Mouse (Mus musculus): ENCODE data around the gene Pttg1ip. TPM values are rescaled to one million over a fixed set of nuclear protein-coding genes. Genes with fewer than 3 reads are reported as not detected.
A peak's percentile ranks its signal among the peaks of the same experiment; 100 is the strongest.

The Pttg1ip gene
- total and polyA plus RNA-seq, 2 experiments from 2014 or later = 117 TPM

DNA sequence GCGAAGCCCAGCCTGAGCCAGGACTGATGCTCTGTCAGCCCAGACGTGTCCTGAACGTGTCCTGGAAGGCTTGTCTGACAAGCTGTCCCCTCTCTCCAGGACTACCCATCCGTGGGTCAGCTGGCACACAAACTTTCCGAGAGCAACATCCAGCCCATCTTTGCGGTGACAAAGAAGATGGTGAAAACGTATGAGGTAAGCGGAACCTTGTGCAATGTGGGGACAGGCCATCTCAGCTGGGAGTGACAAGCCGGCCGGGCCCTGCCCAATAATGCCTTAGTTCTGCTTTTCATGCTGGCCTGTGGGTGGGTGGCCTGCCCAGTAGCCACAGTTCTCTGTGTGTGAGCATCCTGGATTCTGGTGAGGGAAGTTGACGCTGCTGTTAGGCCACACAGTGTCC is 30.6 kb upstream of the Pttg1ip start:
- H3K36me3 ChIP-seq (replicated peaks; ENCODE audit: control insufficient read depth, insufficient read depth, low read length) = no peaks in the 10 kb centered on the region
- no peak overlapping the region for H3K4me2 ChIP-seq (ENCODE audit: low read depth, low read length)
- no peak overlapping the region for H3K27ac ChIP-seq (ENCODE audit: low read depth)
- WGBS = 69% methylated on average over 11 of the region's 11 CpGs
- no peak overlapping the region for H3K9ac ChIP-seq (replicated peaks; ENCODE audit: low read depth, low read length)
- ATAC-seq (ENCODE audit: insufficient read depth, low read depth) (no peak), DNase-seq (ENCODE audit: low spot score) (no peak)
- TF ChIP-seq CTCF (IDR thresholded peaks at IDR 0.05; ENCODE audit: low read depth) (no peak), EP300 (IDR thresholded peaks at IDR 0.05; ENCODE audit: low read depth) (no peak)
- no peaks in the 10 kb centered on the region for H3K27me3 ChIP-seq (ENCODE audit: control insufficient read depth, insufficient read depth, low read length)
- H3K9me3 ChIP-seq (replicated peaks; ENCODE audit: control insufficient read depth, low read length) = no peaks in the 10 kb centered on the region
- no peak overlapping the region for H3K4me3 ChIP-seq (ENCODE audit: low read depth, low read length)
- no peaks in the 10 kb centered on the region for H3K4me1 ChIP-seq (ENCODE audit: control insufficient read depth, insufficient read depth)

DNA sequence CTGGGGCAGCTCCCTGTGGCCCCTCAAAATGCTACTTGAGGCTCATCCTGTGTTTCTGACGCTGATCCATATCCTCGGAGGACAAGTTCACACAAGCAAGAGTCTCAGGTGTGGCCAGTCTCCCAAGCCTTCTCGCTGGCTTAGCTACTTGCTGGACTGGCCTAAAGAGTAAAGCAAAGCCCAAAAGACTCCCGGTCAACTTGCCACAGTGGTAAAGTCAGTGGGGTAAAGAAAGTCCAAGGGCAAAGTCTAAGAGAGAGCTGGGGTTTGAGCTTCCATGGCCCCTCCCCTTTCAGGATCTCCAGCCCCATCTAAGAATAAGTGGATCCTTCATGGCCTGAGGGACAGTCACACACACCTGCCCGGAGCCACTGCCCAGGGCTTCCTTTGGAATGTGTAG is 29.4 kb upstream of the Pttg1ip start:
- H3K4me2 ChIP-seq (ENCODE audit: low read depth, low read length) = no peak overlapping the region
- no peaks in the 10 kb centered on the region for H3K9me3 ChIP-seq (replicated peaks; ENCODE audit: control insufficient read depth, low read length)
- H3K27me3 ChIP-seq (ENCODE audit: control insufficient read depth, insufficient read depth, low read length) = no peaks in the 10 kb centered on the region
- no peak for DNase-seq (ENCODE audit: low spot score)
- no peak for ATAC-seq (ENCODE audit: insufficient read depth, low read depth)
- H3K27ac ChIP-seq (ENCODE audit: low read depth) = no peak overlapping the region
- no peaks in the 10 kb centered on the region for H3K4me1 ChIP-seq (ENCODE audit: control insufficient read depth, insufficient read depth)
- H3K4me3 ChIP-seq (ENCODE audit: low read depth, low read length) = no peak overlapping the region
- TF ChIP-seq EP300 (IDR thresholded peaks at IDR 0.05; ENCODE audit: low read depth) (no peak), CTCF (IDR thresholded peaks at IDR 0.05; ENCODE audit: low read depth) (no peak)
- H3K36me3 ChIP-seq (replicated peaks; ENCODE audit: control insufficient read depth, insufficient read depth, low read length) = no peaks in the 10 kb centered on the region
- WGBS = 90% methylated on average over 5 of the region's 5 CpGs
- H3K9ac ChIP-seq (replicated peaks; ENCODE audit: low read depth, low read length) = no peak overlapping the region

DNA sequence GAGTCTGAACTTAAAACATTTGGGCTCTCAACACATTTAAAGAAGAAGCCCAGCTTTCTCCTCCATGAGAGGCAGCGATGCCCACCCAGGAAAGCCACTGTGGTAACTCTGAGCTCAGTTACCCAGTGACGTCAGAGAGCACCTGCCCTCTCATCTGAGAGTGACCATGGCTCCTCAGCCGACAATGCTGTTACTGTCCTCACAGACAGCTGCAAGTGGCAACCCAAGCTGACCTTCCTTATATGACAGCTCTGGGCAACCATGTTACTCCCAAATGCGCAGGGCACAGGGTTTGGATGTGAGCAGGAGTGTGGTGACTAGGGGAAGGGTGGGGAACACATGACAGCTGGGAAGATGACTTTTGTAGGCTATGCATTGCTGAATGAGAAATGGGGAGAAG is 28.2 kb upstream of the Pttg1ip start:
- TF ChIP-seq EP300 (IDR thresholded peaks at IDR 0.05; ENCODE audit: low read depth) (no peak), CTCF (IDR thresholded peaks at IDR 0.05; ENCODE audit: low read depth) (no peak)
- Histone ChIP-seq H3K36me3 (replicated peaks; ENCODE audit: control insufficient read depth, insufficient read depth, low read length) (no peaks in the 10 kb centered on the region), H3K27ac (ENCODE audit: low read depth) (no peak overlapping the region), H3K4me3 (ENCODE audit: low read depth, low read length) (no peak overlapping the region), H3K4me1 (ENCODE audit: control insufficient read depth, insufficient read depth) (no peaks in the 10 kb centered on the region), H3K9ac (replicated peaks; ENCODE audit: low read depth, low read length) (no peak overlapping the region), H3K9me3 (replicated peaks; ENCODE audit: control insufficient read depth, low read length) (no peaks in the 10 kb centered on the region), H3K4me2 (ENCODE audit: low read depth, low read length) (no peak overlapping the region), H3K27me3 (ENCODE audit: control insufficient read depth, insufficient read depth, low read length) (no peaks in the 10 kb centered on the region)
- ATAC-seq (ENCODE audit: insufficient read depth, low read depth) (no peak), DNase-seq (ENCODE audit: low spot score) (no peak)
- 66% methylated on average over 4 of the region's 4 CpGs for WGBS

DNA sequence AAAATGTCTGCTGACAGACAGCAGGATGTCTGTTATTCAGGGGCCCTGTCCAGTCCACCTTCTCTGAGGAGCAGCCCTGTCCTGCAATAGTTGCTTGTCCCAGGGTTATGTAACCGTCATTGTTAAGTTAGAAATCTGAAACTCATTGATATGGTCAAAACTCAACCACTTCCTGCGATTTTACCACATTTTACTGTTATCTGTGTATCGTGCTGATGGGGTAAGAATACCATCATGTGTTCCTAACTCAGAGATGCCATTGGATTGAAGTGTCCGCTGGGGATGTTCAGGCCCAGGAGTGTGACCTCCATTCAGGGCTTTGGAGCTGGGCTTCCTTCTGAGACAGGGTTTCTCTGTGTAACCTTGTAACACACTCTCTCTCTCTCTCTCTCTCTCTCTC is 26.6 kb upstream of the Pttg1ip start:
- H3K36me3 ChIP-seq (replicated peaks; ENCODE audit: control insufficient read depth, insufficient read depth, low read length) = no peaks in the 10 kb centered on the region
- H3K4me2 ChIP-seq (ENCODE audit: low read depth, low read length) = no peak overlapping the region
- no peak for TF ChIP-seq CTCF (IDR thresholded peaks at IDR 0.05; ENCODE audit: low read depth)
- TF ChIP-seq EP300 (IDR thresholded peaks at IDR 0.05; ENCODE audit: low read depth) = no peak
- ATAC-seq (ENCODE audit: insufficient read depth, low read depth) (no peak), DNase-seq (ENCODE audit: low spot score) (no peak)
- H3K4me3 ChIP-seq (ENCODE audit: low read depth, low read length) = no peak overlapping the region
- WGBS = 78% methylated on average over 4 of the region's 4 CpGs
- no peak overlapping the region for H3K27ac ChIP-seq (ENCODE audit: low read depth)
- no peaks in the 10 kb centered on the region for H3K9me3 ChIP-seq (replicated peaks; ENCODE audit: control insufficient read depth, low read length)
- no peaks in the 10 kb centered on the region for H3K4me1 ChIP-seq (ENCODE audit: control insufficient read depth, insufficient read depth)
- H3K27me3 ChIP-seq (ENCODE audit: control insufficient read depth, insufficient read depth, low read length) = no peaks in the 10 kb centered on the region
- H3K9ac ChIP-seq (replicated peaks; ENCODE audit: low read depth, low read length) = no peak overlapping the region

DNA sequence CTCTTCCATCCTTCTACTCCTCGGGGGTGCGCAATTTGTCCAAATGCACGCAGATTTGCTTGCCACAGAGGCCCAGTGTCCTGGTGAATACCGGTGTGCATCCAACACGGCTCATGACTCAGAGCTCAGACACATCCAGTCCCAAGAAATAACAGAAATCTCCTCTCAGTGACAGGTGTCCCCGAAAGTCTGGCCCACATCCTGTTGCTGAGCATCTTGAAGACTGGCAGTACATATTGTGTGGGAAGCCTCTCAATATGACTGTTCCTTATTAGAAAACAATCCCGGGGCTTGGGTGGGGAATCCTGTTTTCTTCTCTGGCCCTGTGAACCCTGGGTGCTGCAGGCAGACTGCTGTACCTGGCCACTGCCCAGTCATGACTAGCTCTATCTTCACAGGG is 24.9 kb upstream of the Pttg1ip start:
- H3K4me3 ChIP-seq (ENCODE audit: low read depth, low read length) = no peak overlapping the region
- no peaks in the 10 kb centered on the region for H3K9me3 ChIP-seq (replicated peaks; ENCODE audit: control insufficient read depth, low read length)
- 87% methylated on average over 7 of the region's 7 CpGs for WGBS
- H3K4me2 ChIP-seq (ENCODE audit: low read depth, low read length) = no peak overlapping the region
- no peak for ATAC-seq (ENCODE audit: insufficient read depth, low read depth)
- H3K36me3 ChIP-seq (replicated peaks; ENCODE audit: control insufficient read depth, insufficient read depth, low read length) = no peaks in the 10 kb centered on the region
- no peaks in the 10 kb centered on the region for H3K27me3 ChIP-seq (ENCODE audit: control insufficient read depth, insufficient read depth, low read length)
- no peaks in the 10 kb centered on the region for H3K4me1 ChIP-seq (ENCODE audit: control insufficient read depth, insufficient read depth)
- DNase-seq (ENCODE audit: low spot score) = no peak
- H3K27ac ChIP-seq (ENCODE audit: low read depth) = no peak overlapping the region
- TF ChIP-seq CTCF (IDR thresholded peaks at IDR 0.05; ENCODE audit: low read depth) (no peak), EP300 (IDR thresholded peaks at IDR 0.05; ENCODE audit: low read depth) (no peak)
- H3K9ac ChIP-seq (replicated peaks; ENCODE audit: low read depth, low read length) = no peak overlapping the region

DNA sequence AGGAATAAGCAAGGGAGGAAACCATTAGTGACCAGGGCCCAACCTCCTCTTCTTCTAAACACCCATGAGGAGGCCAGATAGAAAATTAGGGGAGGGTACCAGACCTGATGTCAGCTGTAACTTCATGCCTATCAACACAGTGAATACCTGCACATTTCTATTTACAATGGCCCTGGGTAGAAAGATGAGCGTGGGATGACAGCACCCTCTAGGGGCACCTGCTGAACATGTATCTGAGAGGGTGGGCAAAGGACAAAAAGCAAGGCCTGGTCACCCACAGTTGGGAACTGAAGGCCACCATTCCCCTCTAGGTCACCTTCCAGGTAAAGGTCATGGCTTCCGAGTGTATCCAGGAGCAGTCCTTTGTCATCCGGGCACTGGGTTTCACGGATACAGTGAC is 23.9 kb upstream of the Pttg1ip start:
- no peaks in the 10 kb centered on the region for H3K27me3 ChIP-seq (ENCODE audit: control insufficient read depth, insufficient read depth, low read length)
- no peak overlapping the region for H3K9ac ChIP-seq (replicated peaks; ENCODE audit: low read depth, low read length)
- no peaks in the 10 kb centered on the region for H3K9me3 ChIP-seq (replicated peaks; ENCODE audit: control insufficient read depth, low read length)
- no peaks in the 10 kb centered on the region for H3K36me3 ChIP-seq (replicated peaks; ENCODE audit: control insufficient read depth, insufficient read depth, low read length)
- TF ChIP-seq CTCF (IDR thresholded peaks at IDR 0.05; ENCODE audit: low read depth) = peak; percentile 38
- TF ChIP-seq EP300 (IDR thresholded peaks at IDR 0.05; ENCODE audit: low read depth) = no peak
- no peak overlapping the region for H3K27ac ChIP-seq (ENCODE audit: low read depth)
- no peak overlapping the region for H3K4me3 ChIP-seq (ENCODE audit: low read depth, low read length)
- DNase-seq (ENCODE audit: low spot score) = no peak
- H3K4me2 ChIP-seq (ENCODE audit: low read depth, low read length) = no peak overlapping the region
- 78% methylated on average over 4 of the region's 4 CpGs for WGBS
- ATAC-seq (ENCODE audit: insufficient read depth, low read depth) = no peak
- no peaks in the 10 kb centered on the region for H3K4me1 ChIP-seq (ENCODE audit: control insufficient read depth, insufficient read depth)
